Mouse (Mus musculus): ENCODE results near the gene Hist1h2ap. TPM values are rescaled to one million over a fixed set of nuclear protein-coding genes. Genes with fewer than 3 reads are reported as not detected.
"Not testable (repeated sequence)": the region's sequence is repeated elsewhere in the genome, so short reads cannot be mapped to it uniquely, and the experiment has no call there.

Hist1h2ap gene
- 100 to 1,000 TPM; 717 to 739 TPM for total RNA-seq (2021)

DNA sequence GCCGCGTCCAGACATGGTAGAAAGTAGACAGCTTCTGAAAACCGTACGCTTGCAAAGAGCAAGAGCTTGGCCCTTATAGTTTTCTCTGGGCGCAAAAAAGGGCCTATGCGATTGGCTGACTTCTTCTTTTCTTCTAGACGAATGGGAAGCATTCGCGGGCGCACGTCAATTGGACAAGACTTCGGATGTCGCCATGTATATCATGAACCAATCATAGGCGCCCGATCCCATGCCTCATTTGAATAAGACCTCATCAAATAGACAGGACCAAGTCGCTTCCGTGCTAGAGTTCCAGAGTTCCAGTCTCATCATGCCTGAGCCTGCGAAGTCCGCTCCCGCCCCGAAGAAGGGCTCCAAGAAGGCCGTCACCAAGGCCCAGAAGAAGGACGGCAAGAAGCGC is at the start of gene Hist1h2ap, which contains the start of gene Hist1h2br:
Gene Hist1h2ap, minus strand, starts transcription at position 47 of the 400 bp plus-strand sequence.
Gene Hist1h2br, plus strand, starts transcription at position 283 of the 400 bp plus-strand sequence.
- not testable (repeated sequence) for DNase-seq

DNA sequence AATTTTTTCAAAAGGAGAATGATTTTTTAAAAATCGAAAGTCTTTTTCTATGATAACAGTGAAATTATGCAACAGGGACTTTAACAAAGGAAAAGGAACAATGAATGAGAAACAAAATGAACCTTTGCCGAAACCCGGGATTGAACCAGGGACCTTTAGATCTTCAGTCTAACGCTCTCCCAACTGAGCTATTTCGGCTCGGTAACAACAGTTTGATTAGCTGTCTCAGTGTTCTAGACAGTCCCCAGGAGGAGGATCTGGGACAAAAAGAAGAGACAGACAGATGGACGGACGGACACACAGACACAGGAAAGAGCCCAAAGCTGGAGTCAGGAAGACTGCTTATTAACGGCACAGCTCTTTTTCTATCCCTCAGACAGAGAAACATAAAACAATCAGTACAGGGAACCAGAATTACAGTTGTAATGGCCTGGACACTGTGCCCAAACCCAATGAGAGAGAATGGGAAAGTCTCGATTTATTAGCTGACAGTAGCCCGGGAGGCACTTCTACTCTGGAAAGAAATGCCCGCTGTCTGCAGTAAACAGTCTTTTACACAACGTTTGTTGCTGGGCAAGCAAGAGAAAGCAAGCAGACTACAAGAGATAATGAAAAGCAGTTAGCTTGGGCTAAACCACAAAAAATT is 49.6 kb upstream of the Hist1h2ap start:
- peak; percentile 40 for DNase-seq

GRCm38 (mm10) chr13:21881878-21882669 is 48.8 kb upstream of the Hist1h2ap start:
- peak; percentile 13 for DNase-seq

GRCm38 (mm10) chr13:21880735-21881134 is 47.4 kb upstream of the Hist1h2ap start:
- DNase-seq: no peak

DNA sequence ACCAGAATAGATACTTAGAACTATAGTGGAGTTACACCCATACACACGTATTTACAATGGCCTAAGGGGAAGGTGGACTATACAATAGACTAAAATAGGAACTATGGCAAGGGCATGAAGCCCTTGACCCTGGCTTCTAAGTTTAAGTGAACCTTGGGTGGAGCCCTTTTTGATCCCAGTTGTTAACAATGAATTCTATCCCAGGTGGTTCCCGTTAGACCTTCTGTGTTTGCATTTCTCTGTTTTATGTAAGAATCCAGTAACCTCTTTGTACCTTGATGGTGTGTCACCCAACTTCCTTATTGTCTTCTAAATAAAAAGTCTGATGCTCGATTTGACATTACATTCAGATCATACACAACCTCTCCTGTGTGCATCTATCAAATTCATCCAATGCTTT is 32.2 kb upstream of the Hist1h2ap start:
- not testable (repeated sequence) for DNase-seq

DNA sequence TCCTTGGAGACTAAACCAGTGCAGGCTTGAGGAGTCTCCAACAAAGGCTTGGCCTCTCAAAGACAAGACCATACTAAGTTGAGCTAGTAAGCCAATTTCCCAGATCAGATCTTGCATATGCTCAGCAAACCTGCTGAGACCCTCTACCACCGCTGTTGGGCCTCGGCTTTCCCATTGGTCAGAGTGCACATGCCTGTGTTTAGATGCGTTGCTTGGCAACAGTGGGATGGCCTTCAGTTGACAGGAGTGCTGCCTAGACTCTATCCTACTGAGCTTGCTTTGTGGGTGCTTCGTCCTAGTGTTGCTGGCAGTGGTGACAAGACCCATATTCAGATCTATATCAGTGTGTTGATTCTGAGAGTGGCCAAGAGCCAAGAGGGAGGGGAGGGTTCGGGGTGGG is 28.3 kb upstream of the Hist1h2ap start:
- DNase-seq: no peak

DNA sequence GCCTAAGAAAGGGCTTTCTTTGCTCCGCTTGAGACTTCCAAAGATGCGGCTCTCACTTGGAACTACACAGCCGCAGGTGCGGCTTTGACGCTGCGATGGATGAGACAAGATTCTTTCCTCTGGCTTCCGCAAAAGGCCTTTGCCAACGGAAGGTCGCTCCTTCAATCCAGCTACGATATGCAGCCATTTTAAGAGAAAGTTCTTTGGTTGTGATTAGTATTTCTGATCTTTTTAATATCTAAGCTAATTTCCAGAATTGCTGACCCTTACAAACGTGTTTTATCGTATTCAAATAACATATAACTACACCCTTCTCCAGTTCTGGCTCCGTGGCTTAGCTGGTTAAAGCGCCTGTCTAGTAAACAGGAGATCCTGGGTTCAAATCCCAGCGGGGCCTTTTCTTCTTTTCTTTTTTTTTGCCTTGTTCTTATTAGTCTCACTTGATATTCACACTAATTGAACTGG is 22.4 kb upstream of the Hist1h2ap start:
- DNase-seq: peak; percentile 10

- peak; percentile 37 for DNase-seq
Observed at GRCm38 (mm10) chr13:21855146-21855545, 21.8 kb upstream of the Hist1h2ap start.

- peak; percentile 82 for DNase-seq
Observed at GRCm38 (mm10) chr13:21852215-21852945, 19.1 kb upstream of the Hist1h2ap start.

DNA sequence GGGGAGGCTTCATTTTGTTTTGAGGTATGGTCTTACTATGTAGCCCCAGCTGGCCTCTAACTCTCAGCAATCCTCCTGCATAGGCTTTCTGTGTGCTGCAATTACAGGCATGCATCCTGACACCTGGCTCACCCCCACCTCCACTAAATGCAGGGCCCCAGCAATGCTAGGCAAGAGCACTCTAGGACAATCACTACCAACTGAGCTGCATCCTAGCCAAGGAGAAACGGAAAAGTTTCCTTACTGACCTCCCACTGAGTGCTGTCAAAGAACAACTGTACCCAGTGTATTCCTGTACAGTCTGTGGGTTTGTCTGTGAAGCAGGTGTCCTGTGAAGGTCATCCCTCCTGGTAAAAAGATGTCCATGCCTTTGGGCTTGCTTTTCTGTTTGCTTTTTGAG is 17.4 kb upstream of the Hist1h2ap start:
- DNase-seq: not testable (repeated sequence)

GRCm38 (mm10) chr13:21847883-21848282 is 14.6 kb upstream of the Hist1h2ap start:
- no peak for DNase-seq

- DNase-seq: not testable (repeated sequence)
Observed at GRCm38 (mm10) chr13:21846356-21846755, 13.0 kb upstream of the Hist1h2ap start.

GRCm38 (mm10) chr13:21840508-21840907 is 7.2 kb upstream of the Hist1h2ap start:
- DNase-seq: not testable (repeated sequence)

GRCm38 (mm10) chr13:21831418-21832394 is 1.6 kb downstream of the Hist1h2ap start, which contains the start of gene Hist1h4n:
Gene Hist1h4n, minus strand, starts transcription at chr13:21832196.
- peak; percentile 11 for DNase-seq

- no peak for DNase-seq
Observed at GRCm38 (mm10) chr13:21830344-21830743, 3.0 kb downstream of the Hist1h2ap start.

- no peak for DNase-seq
Observed at GRCm38 (mm10) chr13:21828511-21828910, 4.8 kb downstream of the Hist1h2ap start.

DNA sequence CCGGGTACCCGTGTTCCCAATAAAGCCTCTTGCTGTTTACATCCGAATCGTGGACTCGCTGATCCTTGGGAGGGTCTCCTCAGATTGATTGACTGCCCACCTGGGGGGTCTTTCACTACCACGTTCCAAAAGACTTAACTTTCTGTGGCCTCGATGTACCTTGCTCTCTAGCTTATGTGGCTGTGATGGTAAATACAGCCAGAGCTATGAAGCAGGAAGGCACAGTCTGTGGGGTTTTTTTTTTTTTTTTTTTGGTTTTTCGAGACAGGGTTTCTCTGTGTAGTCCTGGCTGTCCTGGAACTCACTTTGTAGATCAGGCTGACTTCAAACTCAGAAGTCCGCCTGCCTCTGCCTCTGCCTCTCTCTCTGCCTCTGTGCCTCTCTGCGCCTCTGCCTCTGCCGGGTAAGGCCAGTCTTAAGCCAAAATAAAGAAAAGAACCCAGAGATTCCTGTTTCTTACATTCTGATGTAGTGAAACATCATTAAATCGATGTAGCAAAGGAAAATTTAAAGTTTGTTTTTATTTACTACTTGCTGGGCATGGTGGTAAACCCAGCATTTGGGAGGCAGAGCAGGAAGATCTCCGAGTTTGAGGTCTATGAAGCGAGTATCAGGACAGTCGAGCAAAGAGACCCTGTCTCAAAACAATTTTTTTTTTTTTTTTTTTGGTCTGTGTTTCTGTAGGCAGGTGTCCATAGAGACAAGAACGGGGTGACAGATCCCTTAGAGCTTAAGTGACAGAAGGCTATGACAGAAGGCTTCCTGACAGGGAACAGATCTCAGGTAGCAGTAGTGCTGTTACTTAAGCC is 13.0 kb downstream of the Hist1h2ap start:
- not testable (repeated sequence) for DNase-seq

DNA sequence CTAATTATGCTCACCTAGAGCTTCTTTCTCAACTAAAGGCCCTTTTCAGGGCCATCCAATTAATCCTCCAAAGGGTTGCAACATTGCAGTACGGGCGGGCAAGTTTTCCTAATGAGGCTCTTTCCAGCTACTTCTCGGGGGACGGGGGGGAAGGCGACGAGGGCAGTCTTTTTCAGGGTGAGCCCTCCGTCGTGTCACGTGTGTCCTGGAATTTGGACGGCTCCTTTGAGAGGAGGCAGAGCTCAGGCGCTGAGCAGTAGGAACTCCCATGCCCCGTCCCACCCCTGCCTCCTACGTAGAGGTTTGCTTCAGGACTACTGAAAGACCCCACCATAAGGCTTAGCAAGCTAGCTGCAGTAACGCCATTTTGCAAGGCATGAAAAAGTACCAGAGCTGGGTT is 21.2 kb downstream of the Hist1h2ap start:
- not testable (repeated sequence) for DNase-seq

DNA sequence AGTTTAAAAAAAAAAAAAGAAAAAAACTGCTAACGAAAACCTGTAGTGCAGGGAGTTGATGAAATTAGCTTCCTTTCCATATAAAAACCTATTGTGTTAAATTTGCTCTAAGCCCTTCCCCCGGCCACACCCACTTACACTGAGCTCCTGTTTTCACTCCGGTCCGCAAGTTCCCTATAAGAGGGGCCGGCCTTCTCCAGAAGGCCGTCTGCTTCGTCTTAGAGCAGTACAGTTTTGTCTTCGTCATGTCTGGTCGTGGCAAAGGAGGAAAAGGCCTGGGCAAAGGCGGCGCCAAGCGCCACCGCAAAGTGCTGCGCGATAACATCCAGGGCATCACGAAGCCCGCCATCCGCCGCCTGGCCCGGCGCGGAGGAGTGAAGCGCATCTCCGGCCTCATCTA is 21.8 kb downstream of the Hist1h2ap start, which contains the start of gene Hist1h4m:
Gene Hist1h4m, plus strand, starts transcription at position 208 of the 400 bp plus-strand sequence.
- DNase-seq: peak; percentile 21

GRCm38 (mm10) chr13:21811074-21811473 is 22.2 kb downstream of the Hist1h2ap start:
- DNase-seq: not testable (repeated sequence)
